Mouse (Mus musculus) embryonic facial prominence, embryonic 15.5 days (tissue): ENCODE data around the gene Hoxa13. TPM values are rescaled to one million over a fixed set of nuclear protein-coding genes. Genes with fewer than 3 reads are reported as not detected.
A peak's percentile ranks its signal among the peaks of the same experiment; 100 is the strongest.

ENCODE experiments used
- ATAC-seq: fragments of 200-750 bp; cut with Nextera tagmentation; 2 replicates; pipeline ENCODE4 v1.8.0; 2017; ENCODE audit warnings: low read depth, moderate TSS enrichment; ENCODE audit not compliant: insufficient number of reproducible peaks, low FRiP score, low TSS enrichment
- H3K27ac ChIP-seq: fragments of 300-500 bp; sonication (generic); replicated peaks from 2 replicates; pipeline ENCODE4 v1.5.1; 2015; ENCODE audit warnings: mild to moderate bottlenecking, inconsistent platforms
- H3K27me3 ChIP-seq: fragments of 300-500 bp; sonication (generic); 2 replicates; pipeline ENCODE4 v1.6.1; 2015; ENCODE audit warnings: inconsistent platforms
- H3K36me3 ChIP-seq: fragments of 300-500 bp; sonication (generic); 2 replicates; pipeline ENCODE4 v1.6.1; 2015; ENCODE audit warnings: mild to moderate bottlenecking, inconsistent platforms
- H3K4me1 ChIP-seq: fragments of 300-500 bp; sonication (generic); 2 replicates; pipeline ENCODE4 v1.6.1; 2015; ENCODE audit warnings: inconsistent platforms
- H3K4me2 ChIP-seq: fragments of 300-500 bp; sonication (generic); replicated peaks from 2 replicates; pipeline ENCODE4 v1.6.1; 2015; ENCODE audit warnings: mild to moderate bottlenecking, inconsistent platforms
- H3K4me3 ChIP-seq: fragments of 300-500 bp; sonication (generic); replicated peaks from 2 replicates; pipeline ENCODE4 v1.5.1; 2015; ENCODE audit warnings: mild to moderate bottlenecking, inconsistent platforms
- H3K9ac ChIP-seq: fragments of 300-500 bp; sonication (generic); 2 replicates; pipeline ENCODE4 v1.6.1; 2015; ENCODE audit warnings: inconsistent platforms
- H3K9me3 ChIP-seq: fragments of 300-500 bp; sonication (generic); replicated peaks from 2 replicates; pipeline ENCODE4 v1.6.1; 2016; ENCODE audit warnings: inconsistent platforms
- WGBS: fragments of 180-500 bp; shearing (Covaris S2); methylation state at CpG from one replicate; pipeline ENCODE4 v1.1.7; 2015; 5-methylcytosine and 5-hydroxymethylcytosine counted together
- polyA plus RNA-seq: library from polyadenylated mRNA; unstranded; fragments of >200 nt; fragmentation: Nextera tagmentation; extraction: Ambion mirVana; gene quantifications from 2 replicates; pipeline ENCODE4 v1.2.1, GENCODE M21; 2015

The Hoxa13 gene
- polyA plus RNA-seq, 1 experiment from 2014 or later: 0.08 TPM

DNA sequence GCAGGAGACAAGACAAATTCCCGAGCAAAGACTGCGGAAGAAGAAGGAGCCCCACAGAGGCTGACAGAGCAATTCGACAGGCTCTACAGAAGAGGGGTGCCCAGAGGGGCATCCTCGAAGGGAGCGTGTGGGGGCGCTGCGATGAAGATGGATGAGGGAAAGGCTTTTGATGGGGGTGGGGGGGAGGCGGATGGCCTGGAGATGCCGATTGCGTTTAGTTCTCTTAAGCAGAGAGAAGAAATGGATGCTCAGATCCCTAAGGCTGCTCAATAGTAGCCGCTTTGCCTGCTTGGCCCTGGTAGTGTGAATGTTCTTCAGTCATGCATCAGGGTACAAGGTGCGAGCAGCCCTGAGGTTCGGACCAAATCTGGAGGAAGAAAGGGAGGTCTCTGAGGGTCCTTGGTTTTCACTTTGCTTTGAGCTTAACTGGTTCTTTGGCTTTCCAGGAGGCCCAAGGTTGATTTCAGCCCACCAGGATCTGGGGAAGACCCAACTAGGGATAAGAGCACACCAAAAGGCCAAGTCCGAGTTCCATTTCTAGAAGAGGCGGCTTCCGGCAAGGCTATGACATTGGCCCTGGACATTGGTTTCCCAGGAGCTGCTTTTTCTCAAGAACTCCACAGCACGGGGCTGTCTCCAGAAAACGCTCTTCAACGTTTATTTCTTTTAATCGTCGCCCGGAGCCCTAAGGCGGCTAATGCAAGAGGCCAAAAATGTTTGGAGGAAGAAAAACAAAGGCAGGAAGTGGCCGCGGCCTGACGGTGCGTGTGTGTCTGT is 11.9 kb downstream of the Hoxa13 start:
- H3K4me3 ChIP-seq: no peak overlapping the region
- H3K4me1 ChIP-seq: peaks cover 11% of the 10 kb centered on the region; the same call in 1 of the 2 replicates
- H3K27ac ChIP-seq: no peak overlapping the region
- WGBS: 2% methylated on average over 27 of the region's 27 CpGs
- H3K9me3 ChIP-seq: no peaks in the 10 kb centered on the region
- H3K9ac ChIP-seq: no peak overlapping the region
- peaks cover 97% of the 10 kb centered on the region for H3K27me3 ChIP-seq
- H3K4me2 ChIP-seq: no peak overlapping the region
- no peaks in the 10 kb centered on the region for H3K36me3 ChIP-seq
- ATAC-seq: no peak

GRCm38 (mm10) chr6:52247766-52248637 is 12.7 kb downstream of the Hoxa13 start:
- Histone ChIP-seq H3K9ac (no peak overlapping the region), H3K4me2 (no peak overlapping the region), H3K36me3 (no peaks in the 10 kb centered on the region), H3K27me3 (peaks cover 97% of the 10 kb centered on the region), H3K4me3 (no peak overlapping the region), H3K9me3 (no peaks in the 10 kb centered on the region), H3K27ac (no peak overlapping the region), H3K4me1 (peaks cover 6% of the 10 kb centered on the region; the same call in 1 of the 2 replicates)
- ATAC-seq: no peak
- WGBS: 1% methylated on average over 23 of the region's 23 CpGs

- WGBS: 4% methylated on average over 3 of the region's 3 CpGs
- 0 out of 2 replicates have a peak, but pooled peaks cover 6% of the 10 kb centered on the region for H3K4me1 ChIP-seq
- no peak overlapping the region for H3K4me2 ChIP-seq
- H3K36me3 ChIP-seq: no peaks in the 10 kb centered on the region
- no peak for ATAC-seq
- no peaks in the 10 kb centered on the region for H3K9me3 ChIP-seq
- peaks cover 97% of the 10 kb centered on the region for H3K27me3 ChIP-seq
- no peak overlapping the region for H3K9ac ChIP-seq
- H3K27ac ChIP-seq: no peak overlapping the region
- no peak overlapping the region for H3K4me3 ChIP-seq
Observed at GRCm38 (mm10) chr6:52246916-52247315, 13.8 kb downstream of the Hoxa13 start.

GRCm38 (mm10) chr6:52246403-52246803 is 14.3 kb downstream of the Hoxa13 start:
- Histone ChIP-seq H3K27ac (no peak overlapping the region), H3K9ac (no peak overlapping the region), H3K4me3 (no peak overlapping the region), H3K36me3 (no peaks in the 10 kb centered on the region), H3K9me3 (no peaks in the 10 kb centered on the region), H3K4me2 (no peak overlapping the region), H3K27me3 (peaks cover 97% of the 10 kb centered on the region), H3K4me1 (0 out of 2 replicates have a peak, but pooled peaks cover 6% of the 10 kb centered on the region)
- no peak for ATAC-seq
- 3% methylated on average over 26 of the region's 26 CpGs for WGBS

DNA sequence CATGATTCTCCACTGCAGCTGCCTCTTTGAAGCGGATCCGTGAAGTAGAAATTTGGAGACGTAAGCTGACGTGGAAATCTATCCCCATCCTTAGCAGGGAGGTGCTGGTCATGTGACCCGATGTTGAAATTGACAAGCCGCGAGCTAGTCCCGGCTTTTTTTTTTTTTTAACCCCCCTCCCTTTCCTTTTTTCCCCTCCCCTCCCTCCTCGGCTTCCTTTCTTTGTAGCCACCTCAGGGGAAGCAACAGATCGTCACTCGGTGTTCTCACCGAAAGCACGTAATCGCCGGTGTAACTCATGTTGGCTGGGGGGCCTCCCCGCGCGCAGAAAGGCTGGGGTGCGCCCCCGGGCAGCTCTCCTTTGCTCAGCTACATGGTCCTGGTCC is 14.9 kb downstream of the Hoxa13 start, which contains the start of gene Hoxa11:
Gene Hoxa11, minus strand, starts transcription at position 54 of the 386 bp plus-strand sequence.
- H3K4me2 ChIP-seq: 0 out of 2 replicates have a peak within 1 kb of the TSS, but pooled peaks have one; percentile 2
- no peaks in the 10 kb centered on the region for H3K9me3 ChIP-seq
- H3K4me1 ChIP-seq: 0 out of 2 replicates have a peak, but pooled peaks cover 6% of the 10 kb centered on the region
- peaks cover 97% of the 10 kb centered on the region for H3K27me3 ChIP-seq
- under 1% methylated on average over 20 of the region's 20 CpGs for WGBS
- peak within 1 kb of the TSS; percentile 10; the same call in 1 of the 2 replicates for H3K4me3 ChIP-seq
- no peaks in the 10 kb centered on the region for H3K36me3 ChIP-seq
- H3K9ac ChIP-seq: no peak within 1 kb of the TSS
- no peak within 1 kb of the TSS for H3K27ac ChIP-seq
- no peak for ATAC-seq

GRCm38 (mm10) chr6:52245040-52245756 is 15.5 kb downstream of the Hoxa13 start:
- no peaks in the 10 kb centered on the region for H3K36me3 ChIP-seq
- H3K27ac ChIP-seq: no peak overlapping the region
- no peak for ATAC-seq
- H3K9me3 ChIP-seq: no peaks in the 10 kb centered on the region
- H3K4me2 ChIP-seq: 0 out of 2 replicates have a peak overlapping the region, but pooled peaks have one; percentile 2
- H3K27me3 ChIP-seq: peaks cover 98% of the 10 kb centered on the region
- peak overlapping the region; percentile 10; the same call in 1 of the 2 replicates for H3K4me3 ChIP-seq
- H3K9ac ChIP-seq: no peak overlapping the region
- under 1% methylated on average over 71 of the region's 71 CpGs for WGBS
- H3K4me1 ChIP-seq: peaks cover 10% of the 10 kb centered on the region

GRCm38 (mm10) chr6:52244471-52245039 is 16.1 kb downstream of the Hoxa13 start:
- 0 out of 2 replicates have a peak overlapping the region, but pooled peaks have one; percentile 2 for H3K4me2 ChIP-seq

DNA sequence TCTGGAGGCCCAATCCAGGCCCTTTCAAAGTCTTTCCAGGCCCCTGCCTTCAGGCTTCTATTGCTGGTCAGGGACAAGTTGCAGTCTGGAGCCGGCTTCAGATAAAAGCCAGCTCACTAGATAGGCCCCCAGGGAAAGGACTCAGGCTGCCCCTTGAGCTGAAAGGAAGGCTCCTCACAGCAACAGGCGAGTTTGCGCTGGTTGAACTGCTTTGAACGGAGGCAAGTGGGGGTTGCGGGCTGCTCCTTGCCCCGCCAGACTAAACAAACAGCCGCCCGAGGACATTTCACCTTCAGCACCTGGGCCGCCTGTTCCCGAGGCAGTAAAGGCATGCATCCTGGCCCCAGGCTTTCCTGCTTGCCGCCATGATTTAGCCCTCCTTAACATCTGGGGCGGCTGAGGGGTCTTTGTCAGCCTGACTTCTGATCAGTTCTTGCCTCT is 17.0 kb downstream of the Hoxa13 start:
- ATAC-seq: no peak
- Histone ChIP-seq H3K9ac (no peak overlapping the region), H3K36me3 (no peaks in the 10 kb centered on the region), H3K27me3 (peaks cover 96% of the 10 kb centered on the region), H3K4me2 (no peak overlapping the region), H3K4me1 (peaks cover 14% of the 10 kb centered on the region), H3K4me3 (no peak overlapping the region), H3K9me3 (no peaks in the 10 kb centered on the region), H3K27ac (no peak overlapping the region)
- WGBS: 2% methylated on average over 12 of the region's 12 CpGs

More at GRCm38 (mm10) chr6:52244471-52245039, 16.1 kb downstream of the Hoxa13 start:
- Histone ChIP-seq H3K4me3 (peak overlapping the region; percentile 10; the same call in 1 of the 2 replicates), H3K27ac (no peak overlapping the region), H3K27me3 (peaks cover 98% of the 10 kb centered on the region), H3K9me3 (no peaks in the 10 kb centered on the region), H3K4me1 (peaks cover 14% of the 10 kb centered on the region), H3K36me3 (no peaks in the 10 kb centered on the region), H3K9ac (no peak overlapping the region)
- ATAC-seq: no peak
- 1% methylated on average over 23 of the region's 23 CpGs for WGBS

DNA sequence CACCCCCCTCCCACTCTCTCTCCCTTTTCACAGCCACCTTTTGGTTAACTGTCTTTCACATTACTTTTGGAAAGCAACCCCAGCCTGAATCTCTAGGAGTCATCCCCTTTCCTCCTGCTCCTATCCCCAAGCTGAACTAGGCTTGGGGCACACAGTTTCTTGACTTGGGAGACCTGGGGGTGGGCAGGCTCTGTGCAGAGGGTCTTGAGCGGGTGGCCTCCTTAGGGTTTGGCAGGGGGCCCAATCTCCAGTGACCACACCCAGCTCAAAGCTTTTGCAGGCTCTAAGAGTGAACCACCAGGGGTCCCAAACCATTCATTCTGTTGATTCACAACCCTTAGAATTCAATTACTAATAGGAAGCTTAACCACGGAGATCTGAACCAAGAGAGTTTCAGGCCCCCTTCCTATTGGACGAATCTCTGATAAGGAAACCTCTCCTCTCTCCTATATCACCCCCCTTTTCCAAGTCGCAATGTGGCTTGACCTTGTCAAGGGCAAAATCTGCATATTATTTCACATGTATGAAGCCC is 17.8 kb downstream of the Hoxa13 start:
- ATAC-seq: no peak
- Histone ChIP-seq H3K4me3 (no peak overlapping the region), H3K9me3 (no peaks in the 10 kb centered on the region), H3K4me1 (peaks cover 14% of the 10 kb centered on the region), H3K4me2 (no peak overlapping the region), H3K27ac (no peak overlapping the region), H3K27me3 (peaks cover 95% of the 10 kb centered on the region), H3K9ac (no peak overlapping the region), H3K36me3 (no peaks in the 10 kb centered on the region)
- WGBS: 9% methylated on average over 4 of the region's 4 CpGs

GRCm38 (mm10) chr6:52241001-52241621 is 19.6 kb downstream of the Hoxa13 start:
- Histone ChIP-seq H3K4me1 (peaks cover 14% of the 10 kb centered on the region), H3K4me2 (no peak overlapping the region), H3K4me3 (no peak overlapping the region), H3K9ac (no peak overlapping the region), H3K9me3 (no peaks in the 10 kb centered on the region), H3K36me3 (no peaks in the 10 kb centered on the region), H3K27me3 (peaks cover 97% of the 10 kb centered on the region), H3K27ac (no peak overlapping the region)
- ATAC-seq: 0 out of 2 replicates have a peak, but pooled peaks have one; percentile 11
- WGBS: 9% methylated on average over 9 of the region's 9 CpGs
